Mouse (Mus musculus) liver, embryonic 14.5 days (tissue): ENCODE measurements at regions not wholly inside any gene's neighbourhood (a gene's known extent, or its start where the extent isn't known, plus 50 kb on each side); places are given as distances from the start of the nearest gene placed in this dataset.
A peak's percentile ranks its signal among the peaks of the same experiment; 100 is the strongest.

ENCODE experiments used
- CTCF ChIP-seq: IDR thresholded peaks from 2 replicates; pipeline ENCODE4 v1.5.1; 2016; ENCODE audit warnings: antibody characterized with exemption, low read depth, control low read depth
- EP300 ChIP-seq: IDR thresholded peaks from 2 replicates; pipeline ENCODE4 v1.6.1; 2016; ENCODE audit warnings: antibody characterized with exemption, low read depth

DNA sequence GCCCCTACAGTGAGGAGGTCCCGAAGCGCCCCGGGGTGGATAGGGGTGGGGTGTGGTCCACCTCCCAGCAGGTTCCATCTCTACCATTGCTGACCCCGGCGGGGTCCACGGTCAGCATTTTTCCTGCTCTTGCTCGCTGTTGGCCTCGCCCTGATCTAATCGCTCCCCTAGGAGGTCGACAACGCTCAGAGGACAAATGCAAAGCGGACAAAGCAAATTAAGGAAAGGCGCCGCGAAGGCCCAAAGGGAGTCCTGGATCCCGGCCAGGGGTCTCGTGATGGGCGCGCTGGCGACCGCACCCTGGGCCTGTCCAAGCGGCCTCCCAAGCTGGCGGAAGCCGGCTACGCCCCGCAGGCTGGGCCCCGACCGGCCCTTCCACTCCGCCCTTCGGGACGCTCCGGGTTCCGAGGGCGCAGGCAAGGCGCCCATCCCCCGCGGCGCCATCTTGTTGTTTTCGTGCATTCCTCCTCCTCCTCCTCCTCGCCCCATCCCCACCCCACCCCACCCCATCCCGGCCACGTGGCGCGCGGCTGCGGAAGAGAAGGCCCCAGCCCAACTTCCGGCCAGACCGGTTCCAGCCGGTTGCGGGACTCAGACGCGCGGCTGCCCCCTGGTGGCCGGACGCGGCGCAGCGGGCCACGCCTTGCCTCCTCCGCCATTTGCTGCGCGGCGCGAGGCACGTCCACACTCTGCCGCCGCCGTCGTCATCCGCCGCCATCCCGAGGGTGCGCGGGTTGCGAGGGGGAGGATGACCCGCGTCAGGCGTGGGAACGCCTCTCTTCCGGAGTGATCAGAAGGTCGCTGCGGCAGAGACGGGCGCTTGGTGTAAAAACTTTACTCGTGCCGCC is 76.5 kb upstream of the Chd2 start:
- TF ChIP-seq CTCF, result peak; percentile 85
- TF ChIP-seq EP300, result peak; percentile 84
